Mouse (Mus musculus): Measurements from ENCODE around the gene Nxf1.

DNA sequence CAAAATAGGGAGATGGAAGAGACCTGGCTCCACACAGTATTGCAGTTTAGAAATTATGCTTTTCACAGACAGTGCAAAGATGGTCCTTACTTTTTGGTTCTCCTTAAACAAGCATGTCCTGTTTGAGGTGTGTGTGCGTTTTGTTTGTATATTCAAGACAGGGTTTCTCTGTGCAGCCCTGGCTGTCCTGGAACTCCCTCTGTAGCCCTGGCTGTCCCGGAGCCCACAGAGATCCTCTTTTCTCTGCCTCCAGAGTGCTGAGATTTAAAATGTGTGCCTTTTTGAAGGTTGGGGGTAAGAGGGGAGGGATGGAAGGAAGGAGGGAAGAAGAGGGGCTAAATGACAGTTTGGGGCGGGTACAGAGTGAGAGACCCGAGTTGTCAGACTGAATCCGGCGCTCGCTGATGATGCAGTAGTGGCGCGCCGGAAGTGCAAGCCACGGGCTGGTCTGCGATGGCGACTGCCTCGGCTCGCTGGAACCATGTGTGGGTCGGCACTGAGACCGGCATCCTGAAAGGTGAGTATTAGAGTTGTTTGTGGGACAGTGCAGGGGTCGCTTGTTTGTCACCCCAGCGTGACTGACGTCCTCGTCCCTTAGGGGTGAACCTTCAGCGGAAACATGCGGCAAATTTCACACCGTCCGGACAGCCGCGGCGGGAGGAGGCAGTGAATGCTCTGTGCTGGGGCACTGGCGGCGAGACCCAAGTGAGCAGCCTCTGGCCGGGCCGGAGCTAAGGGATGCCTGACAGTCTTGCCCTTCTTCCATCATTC lies 21.3 kb upstream of the Nxf1 start, which contains the start of gene Wdr74:
- TF ChIP-seq CTCF (IDR thresholded peaks at IDR 0.05; ENCODE audit: control insufficient read depth, insufficient read depth, insufficient replicate concordance, low read depth, low read length) (no peak), POLR2A (IDR thresholded peaks at IDR 0.05; ENCODE audit: control insufficient read depth, low read depth, low read length) (peak; percentile 91)
